Mouse (Mus musculus) G1E (cell line): ENCODE results near the gene Smco2. TPM values are rescaled to one million over a fixed set of nuclear protein-coding genes. Genes with fewer than 3 reads are reported as not detected.

Experiments
- ATAC-seq: 2 replicates; pipeline ENCODE4 v1.8.0; 2016; ENCODE audit warnings: mild to moderate bottlenecking; ENCODE audit not compliant: insufficient number of reproducible peaks, poor library complexity, low FRiP score, severe bottlenecking; ENCODE audit errors: extremely low read depth
- DNase-seq: peaks from one replicate; pipeline ENCODE4 v3.0.0; 2012; ENCODE audit warnings: low spot score
- H3K27me3 ChIP-seq: 2 replicates; pipeline ENCODE4 v1.6.1; 2012; ENCODE audit warnings: mild to moderate bottlenecking, low read length, inconsistent platforms; ENCODE audit not compliant: insufficient read depth
- H3K36me3 ChIP-seq: replicated peaks from 2 replicates; pipeline ENCODE3; 2012; ENCODE audit warnings: mild to moderate bottlenecking, inconsistent platforms
- H3K4me1 ChIP-seq: 2 replicates; pipeline ENCODE4 v1.6.1; 2012; ENCODE audit warnings: low read depth, low read length, inconsistent platforms, mixed read lengths; ENCODE audit not compliant: insufficient read depth
- H3K4me3 ChIP-seq: 2 replicates; pipeline ENCODE4 v1.5.1; 2012; ENCODE audit warnings: low read depth, mild to moderate bottlenecking, inconsistent platforms, low read length, moderate library complexity, mixed read lengths
- H3K9me3 ChIP-seq: replicated peaks from 2 replicates; pipeline ENCODE4 v1.6.1; 2012; ENCODE audit warnings: inconsistent platforms
- CTCF ChIP-seq: IDR thresholded peaks from 2 replicates; pipeline ENCODE4 v1.5.1; 2012; ENCODE audit warnings: low read depth, low read length, inconsistent platforms, mixed read lengths
- GATA1 ChIP-seq: IDR thresholded peaks from 2 replicates; pipeline ENCODE4 v1.6.1; 2012; ENCODE audit warnings: borderline replicate concordance, low read length, inconsistent platforms, mixed read lengths
- GATA2 ChIP-seq: IDR thresholded peaks from 2 replicates; pipeline ENCODE4 v1.6.1; 2012; ENCODE audit warnings: low read depth, low read length, inconsistent platforms, borderline replicate concordance
- POLR2AphosphoS5 ChIP-seq: IDR thresholded peaks from 2 replicates; pipeline ENCODE4 v1.6.1; 2012; ENCODE audit warnings: low read depth, low read length, inconsistent platforms; ENCODE audit not compliant: insufficient replicate concordance
- TAL1 ChIP-seq: conservative IDR thresholded peaks from 2 replicates; pipeline ENCODE4 v1.6.1; 2012; ENCODE audit warnings: low read depth, low read length, inconsistent platforms, mixed read lengths
- polyA plus RNA-seq: library from polyadenylated mRNA; stranded (reverse); fragments of >175 nt; gene quantifications from 2 replicates; pipeline ENCODE4 v1.2.3, GENCODE M21; 2012
- total RNA-seq, 2 experiments: library from RNA; stranded (forward) in 1 of 2; stranded (reverse) in 1 of 2; fragments of 200-1000 nt in 1 of 2; fragments of >200 nt in 1 of 2; fragmentation: Nextera tagmentation in 1 of 2; gene quantifications; 2 replicates each; pipeline ENCODE4 v1.2.3; 2014 to 2017

The Smco2 gene
- total and polyA plus RNA-seq, 3 experiments = 0.60 TPM; not detected in 2

DNA sequence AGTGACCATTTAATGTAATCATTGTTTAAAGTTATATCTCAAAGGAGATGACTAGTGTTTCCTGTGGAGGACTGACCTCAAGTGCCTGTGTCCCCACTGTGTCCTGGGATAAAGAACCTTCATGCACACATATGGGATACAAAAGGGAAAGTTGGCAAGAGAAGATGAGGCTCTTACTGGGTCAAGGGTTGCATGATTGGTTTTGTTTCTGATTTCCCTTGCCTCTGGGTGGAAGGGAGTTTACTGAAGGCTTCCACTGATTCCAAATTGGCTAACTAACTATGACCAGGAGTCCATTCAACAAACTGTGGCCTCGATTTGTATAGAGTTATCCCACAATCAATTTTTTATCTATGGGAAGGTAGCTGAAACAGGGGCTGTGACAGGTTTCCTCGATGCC lies 53.7 kb downstream of the Smco2 start:
- no peak for ATAC-seq
- Histone ChIP-seq H3K27me3 (no peaks in the 10 kb centered on the region), H3K4me1 (no peaks in the 10 kb centered on the region), H3K4me3 (no peak overlapping the region), H3K36me3 (no peaks in the 10 kb centered on the region), H3K9me3 (no peaks in the 10 kb centered on the region)
- TF ChIP-seq CTCF (no peak), GATA1 (no peak), GATA2 (no peak)
- DNase-seq = no peak

DNA sequence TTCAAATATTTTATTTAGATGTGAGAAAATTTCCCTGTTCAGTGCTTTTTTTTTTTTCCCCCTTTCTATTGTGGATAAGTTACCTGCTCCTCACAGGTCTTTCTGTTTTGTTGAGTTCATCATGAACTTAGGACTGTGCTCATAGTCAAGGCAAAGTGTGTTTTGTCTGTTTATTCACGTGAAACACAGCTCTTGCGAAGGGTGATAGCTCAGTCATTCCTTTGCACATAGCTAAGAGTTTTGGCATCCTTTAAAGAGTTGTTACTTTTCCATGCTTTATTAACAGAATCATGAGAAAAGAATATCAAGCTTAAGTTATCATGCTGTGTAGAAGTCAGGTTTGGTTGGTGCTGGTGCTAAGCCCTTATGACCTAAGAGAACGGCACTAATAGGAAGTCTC lies 54.8 kb downstream of the Smco2 start:
- no peaks in the 10 kb centered on the region for H3K27me3 ChIP-seq
- no peak for ATAC-seq
- no peak overlapping the region for H3K4me3 ChIP-seq
- TF ChIP-seq GATA1 = no peak
- no peak for TF ChIP-seq CTCF
- TF ChIP-seq POLR2AphosphoS5 = no peak
- no peak for TF ChIP-seq GATA2
- TF ChIP-seq TAL1 = no peak
- H3K4me1 ChIP-seq = no peaks in the 10 kb centered on the region
- no peaks in the 10 kb centered on the region for H3K36me3 ChIP-seq
- no peak for DNase-seq
- H3K9me3 ChIP-seq = no peaks in the 10 kb centered on the region

DNA sequence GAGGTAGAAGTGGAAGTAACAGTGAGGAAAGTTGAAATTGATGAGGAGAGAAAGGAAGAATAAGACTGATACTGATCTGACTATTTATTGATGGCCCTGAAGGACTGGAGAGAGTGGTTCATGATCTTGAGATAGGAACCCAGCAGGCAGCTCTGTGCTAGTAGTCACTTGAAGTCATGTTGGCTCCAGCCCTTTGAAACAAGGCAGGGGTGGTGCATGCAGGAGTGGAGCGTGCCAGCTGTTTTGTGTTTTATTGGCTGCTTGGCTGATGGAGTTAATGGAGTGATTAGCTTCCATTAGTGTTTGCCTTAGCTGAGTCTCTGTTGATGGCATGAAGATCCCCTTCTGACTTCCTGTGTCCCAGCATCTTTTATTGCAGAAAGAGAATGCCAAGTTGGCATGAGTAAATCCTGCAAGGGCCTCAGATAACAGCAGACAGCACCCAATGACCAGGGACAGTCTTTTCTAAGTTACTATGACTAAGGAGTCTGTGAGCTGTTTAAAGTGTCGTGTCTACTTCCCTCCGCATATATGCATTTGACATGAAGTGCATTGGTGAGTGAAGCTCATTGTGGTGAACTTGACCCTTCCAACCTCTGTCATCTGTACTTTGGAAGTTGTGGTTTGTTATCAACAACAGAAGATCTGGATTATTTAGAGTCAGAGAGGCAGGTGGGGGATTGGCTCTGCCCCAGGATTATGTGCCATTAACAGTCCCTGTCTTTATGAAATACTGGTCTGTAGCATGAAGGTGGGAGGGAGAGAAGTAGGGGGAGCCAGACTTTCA lies 56.3 kb downstream of the Smco2 start:
- no peak overlapping the region for H3K4me3 ChIP-seq
- TF ChIP-seq POLR2AphosphoS5 (no peak), GATA2 (no peak), TAL1 (no peak), GATA1 (no peak), CTCF (no peak)
- H3K4me1 ChIP-seq = no peaks in the 10 kb centered on the region
- ATAC-seq (no peak), DNase-seq (no peak)
- no peaks in the 10 kb centered on the region for H3K27me3 ChIP-seq
- no peaks in the 10 kb centered on the region for H3K9me3 ChIP-seq
- no peaks in the 10 kb centered on the region for H3K36me3 ChIP-seq

DNA sequence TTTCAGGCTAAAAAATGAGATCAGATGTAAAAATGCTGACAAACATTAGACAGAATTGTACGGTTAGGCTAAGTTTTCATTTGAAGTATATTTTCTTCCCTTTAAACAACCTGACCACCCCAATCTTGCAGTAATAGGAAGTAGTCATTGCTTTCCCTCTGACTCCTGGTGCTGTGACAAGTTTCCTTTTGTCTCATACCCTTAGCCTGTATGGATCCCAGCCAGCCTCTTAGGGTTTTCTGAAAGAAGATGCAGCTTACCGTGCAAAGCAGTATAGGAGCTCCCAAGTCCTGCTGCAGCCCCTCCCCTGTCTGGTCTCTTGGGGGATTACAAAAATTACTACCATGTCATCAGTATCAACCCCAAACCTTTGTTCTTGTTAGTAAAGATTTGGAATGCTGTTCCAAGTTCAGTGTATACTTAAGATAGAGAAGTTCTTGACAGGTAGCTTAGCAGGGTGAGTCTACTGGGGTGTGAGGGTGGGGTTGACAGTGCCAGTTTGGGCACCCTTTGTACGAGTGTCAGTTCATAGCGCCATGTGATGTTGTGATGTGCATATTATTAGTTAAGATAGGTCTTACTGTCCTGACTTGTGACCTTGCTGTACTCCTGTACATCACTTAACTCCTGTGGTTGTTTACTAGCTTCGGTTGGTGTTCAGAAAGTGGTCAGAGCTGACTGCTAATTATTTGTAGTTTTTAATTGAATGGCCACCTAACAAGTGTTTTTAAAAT lies 57.3 kb downstream of the Smco2 start:
- TF ChIP-seq POLR2AphosphoS5 = no peak
- H3K4me1 ChIP-seq = no peaks in the 10 kb centered on the region
- no peak overlapping the region for H3K4me3 ChIP-seq
- DNase-seq (no peak), ATAC-seq (no peak)
- H3K9me3 ChIP-seq = no peaks in the 10 kb centered on the region
- no peaks in the 10 kb centered on the region; the same call in 1 of the 2 replicates for H3K27me3 ChIP-seq
- H3K36me3 ChIP-seq = no peaks in the 10 kb centered on the region

DNA sequence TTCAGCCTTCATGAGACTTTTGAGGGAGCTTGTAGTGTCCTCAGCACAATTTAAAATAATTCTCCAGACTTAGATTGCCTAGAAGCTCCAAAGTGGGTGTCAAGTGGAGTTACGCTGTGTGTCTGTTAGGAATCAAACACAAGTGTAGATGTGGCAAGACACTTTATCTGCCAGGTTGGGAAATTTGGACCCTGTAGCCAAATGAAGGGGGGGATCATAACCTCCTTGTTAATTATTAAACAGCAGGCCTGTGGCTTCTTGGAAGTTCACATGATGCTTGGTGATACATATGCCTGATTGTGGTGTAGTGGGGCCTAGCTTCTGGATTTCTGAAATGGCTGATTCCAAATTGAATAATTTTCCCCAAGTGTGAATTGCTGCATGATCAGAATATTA lies 57.9 kb downstream of the Smco2 start:
- Histone ChIP-seq H3K4me3 (no peak overlapping the region), H3K27me3 (no peaks in the 10 kb centered on the region; the same call in 1 of the 2 replicates), H3K36me3 (no peaks in the 10 kb centered on the region), H3K9me3 (no peaks in the 10 kb centered on the region), H3K4me1 (no peaks in the 10 kb centered on the region)
- TF ChIP-seq GATA1 (no peak), TAL1 (no peak), POLR2AphosphoS5 (no peak), GATA2 (no peak), CTCF (no peak)
- no peak for DNase-seq
- ATAC-seq = no peak

DNA sequence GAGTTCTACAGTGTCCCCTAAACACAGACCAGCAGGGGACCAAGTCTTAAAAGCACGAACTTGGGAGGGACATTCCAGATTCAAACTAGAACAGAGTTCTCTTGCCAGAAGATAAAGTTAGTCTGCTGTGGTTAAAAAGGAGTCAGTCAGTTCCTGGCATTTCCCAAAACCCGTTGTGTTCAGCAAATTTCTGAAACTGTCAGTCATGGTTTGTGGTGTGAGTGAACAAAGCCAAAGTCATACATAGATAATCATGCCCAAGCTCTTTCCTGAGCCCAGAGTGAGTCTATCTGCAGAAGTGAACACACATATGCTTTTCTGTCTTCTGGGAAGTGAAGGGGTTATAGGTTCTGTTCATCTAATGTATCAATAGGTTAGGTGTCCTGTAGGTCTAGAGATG lies 58.9 kb downstream of the Smco2 start:
- Histone ChIP-seq H3K9me3 (no peaks in the 10 kb centered on the region), H3K36me3 (no peaks in the 10 kb centered on the region), H3K4me3 (no peak overlapping the region), H3K27me3 (no peaks in the 10 kb centered on the region; the same call in 1 of the 2 replicates), H3K4me1 (no peaks in the 10 kb centered on the region)
- ATAC-seq = no peak
- TF ChIP-seq GATA1 = no peak
- TF ChIP-seq TAL1 = no peak
- no peak for TF ChIP-seq POLR2AphosphoS5
- TF ChIP-seq GATA2 = no peak
- no peak for TF ChIP-seq CTCF
- no peak for DNase-seq
